Comparison of ENCODE assay signal across 14 mouse cellular contexts in genomic region chr8:75169363-75169762, GRCm38 (mm10). TPM values are rescaled to one million over a fixed set of nuclear protein-coding genes. Genes with fewer than 3 reads are reported as not detected.
A peak's percentile ranks its signal among the peaks of the same experiment; 100 is the strongest.
DNase-seq lines count a peak whose midpoint lies in the region; ATAC-seq and TF ChIP-seq lines count a peak whose summit lies in the region.
"Had no signal": no experiment of that assay in that cellular context is flagged by ENCODE, and none has a peak within 500 bp of the region (broad histone marks: within the 10 kb centered on the region; RNA-seq: fewer than 3 reads in every experiment).

No protein-coding gene starts in this region.

- no peak overlapping the region for H3K9ac ChIP-seq in intestine, embryonic 14.5 days (ENCODE audit: low read length)
- H3K9ac ChIP-seq in intestine, postnatal 0 days (ENCODE audit: low read depth, low read length) = no peak overlapping the region
- H3K9ac ChIP-seq in forebrain, embryonic 16.5 days (replicated peaks; ENCODE audit: low read depth, low read length) = no peak overlapping the region
- H3K9ac ChIP-seq: embryonic facial prominence, embryonic 13.5 days; midbrain, embryonic 12.5 days had no signal

- TF ChIP-seq CTCF in intestine, postnatal 0 days (IDR thresholded peaks at IDR 0.05; ENCODE audit: low read depth) = no peak
- no peak for TF ChIP-seq CTCF in lung, adult 2 months (IDR thresholded peaks at IDR 0.05; ENCODE audit: insufficient read depth, low read length)

- no peaks in the 10 kb centered on the region for H3K36me3 ChIP-seq in intestine, embryonic 14.5 days (ENCODE audit: control insufficient read depth, insufficient read depth, low read length)
- no peaks in the 10 kb centered on the region for H3K36me3 ChIP-seq in intestine, postnatal 0 days (ENCODE audit: control insufficient read depth, insufficient read depth)
- no peaks in the 10 kb centered on the region for H3K36me3 ChIP-seq in forebrain, embryonic 16.5 days (ENCODE audit: control insufficient read depth, insufficient read depth)
- H3K36me3 ChIP-seq: embryonic facial prominence, embryonic 13.5 days; midbrain, embryonic 12.5 days had no signal

- ATAC-seq in cerebellum, adult (ENCODE audit: insufficient number of reproducible peaks, low FRiP score, low TSS enrichment) = no peak
- ATAC-seq in intestine, embryonic 14.5 days (replicated peaks; ENCODE audit: low FRiP score, low TSS enrichment, low read depth) = no peak
- ATAC-seq in intestine, postnatal 0 days = no peak
- ATAC-seq in forebrain, embryonic 16.5 days = peak; percentile 77

- H3K27ac ChIP-seq in intestine, embryonic 14.5 days (ENCODE audit: low read depth) = no peak overlapping the region
- no peak overlapping the region for H3K27ac ChIP-seq in intestine, postnatal 0 days (ENCODE audit: low read depth, low read length)
- H3K27ac ChIP-seq in forebrain, embryonic 16.5 days (ENCODE audit: low read length) = no peak overlapping the region
- H3K27ac ChIP-seq: embryonic facial prominence, embryonic 13.5 days; gastrocnemius, adult 2 months; midbrain, embryonic 12.5 days had no signal

- DNase-seq in cerebellum, postnatal 4 days (ENCODE audit: low spot score in 2 of 2) = peak; percentile 25 to 75
- DNase-seq in intestine, embryonic 14.5 days (ENCODE audit: low spot score) = peak; percentile 54
- DNase-seq in lung, postnatal 10 days = peak; percentile 38
- DNase-seq in lung, adult 2 months = no peak
- DNase-seq in spleen, postnatal 10 days (ENCODE audit: low spot score in 2 of 2) = no peak
- DNase-seq: gastrocnemius, adult 2 months; spleen, adult 18-20 months; thymus, postnatal 36 days had no signal

- H3K4me1 ChIP-seq in intestine, embryonic 14.5 days (replicated peaks; ENCODE audit: control insufficient read depth, insufficient read depth, low read length) = peaks cover 9% of the 10 kb centered on the region
- peaks cover 2% of the 10 kb centered on the region for H3K4me1 ChIP-seq in intestine, postnatal 0 days (replicated peaks; ENCODE audit: control insufficient read depth, insufficient read depth, low read length)
- no peaks in the 10 kb centered on the region for H3K4me1 ChIP-seq in lung, adult 2 months (ENCODE audit: control insufficient read depth, insufficient read depth, low read length)
- no peaks in the 10 kb centered on the region for H3K4me1 ChIP-seq in forebrain, embryonic 16.5 days (replicated peaks; ENCODE audit: control insufficient read depth, insufficient read depth, low read length)
- H3K4me1 ChIP-seq: embryonic facial prominence, embryonic 13.5 days; midbrain, embryonic 12.5 days had no signal

- 47% methylated on average over 5 of the region's 5 CpGs for WGBS in intestine, embryonic 14.5 days
- 60% methylated on average over 5 of the region's 5 CpGs for WGBS in intestine, postnatal 0 days
- WGBS in lung, adult 2 months = 54% methylated on average over 5 of the region's 5 CpGs
- 27% methylated on average over 5 of the region's 5 CpGs for WGBS in forebrain, embryonic 16.5 days

- H3K4me2 ChIP-seq in intestine, embryonic 14.5 days (ENCODE audit: low read length) = no peak overlapping the region
- no peak overlapping the region for H3K4me2 ChIP-seq in intestine, postnatal 0 days (replicated peaks; ENCODE audit: low read depth)
- H3K4me2 ChIP-seq in forebrain, embryonic 16.5 days (ENCODE audit: low read length) = no peak overlapping the region
- H3K4me2 ChIP-seq: embryonic facial prominence, embryonic 13.5 days; midbrain, embryonic 12.5 days had no signal

- no peak for TF ChIP-seq POLR2A in lung, adult 2 months (IDR thresholded peaks at IDR 0.05; ENCODE audit: borderline replicate concordance, extremely low read depth, low read depth, low read length)

- no peaks in the 10 kb centered on the region; the same call in 1 of the 2 replicates for H3K9me3 ChIP-seq in intestine, embryonic 14.5 days (ENCODE audit: control insufficient read depth, low read length)
- H3K9me3 ChIP-seq in intestine, postnatal 0 days (ENCODE audit: control insufficient read depth) = no peaks in the 10 kb centered on the region
- no peaks in the 10 kb centered on the region for H3K9me3 ChIP-seq in forebrain, embryonic 16.5 days (ENCODE audit: control insufficient read depth, low read length)
- H3K9me3 ChIP-seq: embryonic facial prominence, embryonic 13.5 days; midbrain, embryonic 12.5 days had no signal

- H3K4me3 ChIP-seq in intestine, embryonic 14.5 days (ENCODE audit: low read depth, low read length) = no peak overlapping the region
- H3K4me3 ChIP-seq in intestine, postnatal 0 days (ENCODE audit: low read depth, low read length) = no peak overlapping the region
- no peak overlapping the region for H3K4me3 ChIP-seq in lung, adult 2 months (replicated peaks; ENCODE audit: extremely low read depth, low read depth, low read length)
- no peak overlapping the region for H3K4me3 ChIP-seq in forebrain, embryonic 16.5 days (replicated peaks; ENCODE audit: low read length)
- H3K4me3 ChIP-seq: embryonic facial prominence, embryonic 13.5 days; gastrocnemius, adult 2 months; midbrain, embryonic 12.5 days had no signal

- no peaks in the 10 kb centered on the region for H3K27me3 ChIP-seq in intestine, embryonic 14.5 days (replicated peaks; ENCODE audit: control insufficient read depth, insufficient read depth, low read length)
- H3K27me3 ChIP-seq in intestine, postnatal 0 days (replicated peaks; ENCODE audit: control insufficient read depth, insufficient read depth, low read length) = no peaks in the 10 kb centered on the region
- H3K27me3 ChIP-seq in forebrain, embryonic 16.5 days (replicated peaks; ENCODE audit: control insufficient read depth, insufficient read depth, low read length) = no peaks in the 10 kb centered on the region
- H3K27me3 ChIP-seq: embryonic facial prominence, embryonic 13.5 days; midbrain, embryonic 12.5 days had no signal

RNA-seq across cellular contexts. Expression of gene Rasd2, which starts 44.4 kb away (rescaled TPM):
- polyA plus RNA-seq in intestine, embryonic 14.5 days (2014; fragmentation: Nextera tagmentation; extraction: Ambion mirVana) = 2.5 and 2.7 TPM in 2 replicates
- polyA plus RNA-seq in intestine, postnatal 0 days (2015; fragmentation: Nextera tagmentation; extraction: Ambion mirVana) = 0.85 and 1.3 TPM in 2 replicates
- 3.6 and 5.9 TPM in 2 replicates for polyA plus RNA-seq in lung, adult 2 months (2012; rRNA removed)
- polyA plus RNA-seq in forebrain, embryonic 16.5 days (2015; fragmentation: Nextera tagmentation; extraction: Ambion mirVana) = 0.70 and 1.4 TPM in 2 replicates
- polyA plus RNA-seq: C2C12 had no signal

RNA-seq across cellular contexts. Expression of gene Mcm5, which starts 60.0 kb away (rescaled TPM):
- polyA plus RNA-seq in intestine, embryonic 14.5 days (2014; fragmentation: Nextera tagmentation; extraction: Ambion mirVana) = 153 and 168 TPM in 2 replicates
- 21.3 and 23.9 TPM in 2 replicates for polyA plus RNA-seq in intestine, postnatal 0 days (2015; fragmentation: Nextera tagmentation; extraction: Ambion mirVana)
- polyA plus RNA-seq in lung, adult 2 months (2012; rRNA removed) = 8.0 and 9.2 TPM in 2 replicates
- polyA plus RNA-seq in forebrain, embryonic 16.5 days (2015; fragmentation: Nextera tagmentation; extraction: Ambion mirVana) = 61.9 and 67.1 TPM in 2 replicates

Comparison
In these comparisons a context has a peak if more than half of its experiments do, and no peak if none do; other contexts are left out.
1. DNase-seq: peak in cerebellum, postnatal 4 days (2 of 2), intestine, embryonic 14.5 days (single experiment) and lung, postnatal 10 days (single experiment); none in lung, adult 2 months (single experiment) and spleen, postnatal 10 days (0 of 2).